Mouse (Mus musculus) stomach, embryonic 14.5 days (tissue): ENCODE results near the gene Bptf. TPM values are rescaled to one million over a fixed set of nuclear protein-coding genes. Genes with fewer than 3 reads are reported as not detected.

Experiments used
- ATAC-seq: fragments of 200-750 bp; cut with Nextera tagmentation; 2 replicates; pipeline ENCODE4 v1.8.0; 2017; ENCODE audit warnings: low read depth, moderate TSS enrichment; ENCODE audit not compliant: insufficient number of reproducible peaks, insufficient read depth, low FRiP score
- H3K27ac ChIP-seq: fragments of 300-500 bp; sonication (generic); 2 replicates; pipeline ENCODE4 v1.5.1; 2014; ENCODE audit warnings: mild to moderate bottlenecking, low read length, moderate library complexity, mixed read lengths
- H3K27me3 ChIP-seq: fragments of 300-500 bp; sonication (generic); 2 replicates; pipeline ENCODE4 v1.6.1; 2014; ENCODE audit warnings: low read length, control low read depth, mixed read lengths; ENCODE audit not compliant: control insufficient read depth, insufficient read depth
- H3K36me3 ChIP-seq: fragments of 300-500 bp; sonication (generic); 2 replicates; pipeline ENCODE4 v1.6.1; 2014; ENCODE audit warnings: mild to moderate bottlenecking, control low read depth, low read length, moderate library complexity, mixed read lengths; ENCODE audit not compliant: control insufficient read depth, insufficient read depth
- H3K4me1 ChIP-seq: fragments of 300-500 bp; sonication (generic); 2 replicates; pipeline ENCODE4 v1.6.1; 2014; ENCODE audit warnings: low read length, control low read depth, mixed read lengths; ENCODE audit not compliant: control insufficient read depth, insufficient read depth
- H3K4me2 ChIP-seq: fragments of 300-500 bp; sonication (generic); replicated peaks from 2 replicates; pipeline ENCODE4 v1.6.1; 2014; ENCODE audit warnings: low read depth, low read length, control low read depth
- H3K4me3 ChIP-seq: fragments of 300-500 bp; sonication (generic); 2 replicates; pipeline ENCODE4 v1.5.1; 2014; ENCODE audit warnings: low read depth, low read length, control low read depth
- H3K9ac ChIP-seq: fragments of 300-500 bp; sonication (generic); replicated peaks from 2 replicates; pipeline ENCODE4 v1.6.1; 2014; ENCODE audit warnings: low read depth, mild to moderate bottlenecking, control low read depth, low read length, moderate library complexity, mixed read lengths
- H3K9me3 ChIP-seq: fragments of 300-500 bp; sonication (generic); 2 replicates; pipeline ENCODE4 v1.6.1; 2016; ENCODE audit warnings: low read depth, low read length, control low read depth; ENCODE audit not compliant: control insufficient read depth
- WGBS: fragments of 180-500 bp; shearing (Covaris S2); extraction: QIAGEN DNeasy Blood & Tissue Kit; methylation state at CpG from one replicate; pipeline ENCODE4 v1.1.7; 2014; 5-methylcytosine and 5-hydroxymethylcytosine counted together
- polyA plus RNA-seq: library from polyadenylated mRNA; unstranded; fragments of >200 nt; fragmentation: Nextera tagmentation; extraction: Ambion mirVana; gene quantifications from 2 replicates; pipeline ENCODE4 v1.2.1, GENCODE M21; 2014

Gene Bptf
- polyA plus RNA-seq = 43.9 and 57.0 TPM in 2 replicates

DNA sequence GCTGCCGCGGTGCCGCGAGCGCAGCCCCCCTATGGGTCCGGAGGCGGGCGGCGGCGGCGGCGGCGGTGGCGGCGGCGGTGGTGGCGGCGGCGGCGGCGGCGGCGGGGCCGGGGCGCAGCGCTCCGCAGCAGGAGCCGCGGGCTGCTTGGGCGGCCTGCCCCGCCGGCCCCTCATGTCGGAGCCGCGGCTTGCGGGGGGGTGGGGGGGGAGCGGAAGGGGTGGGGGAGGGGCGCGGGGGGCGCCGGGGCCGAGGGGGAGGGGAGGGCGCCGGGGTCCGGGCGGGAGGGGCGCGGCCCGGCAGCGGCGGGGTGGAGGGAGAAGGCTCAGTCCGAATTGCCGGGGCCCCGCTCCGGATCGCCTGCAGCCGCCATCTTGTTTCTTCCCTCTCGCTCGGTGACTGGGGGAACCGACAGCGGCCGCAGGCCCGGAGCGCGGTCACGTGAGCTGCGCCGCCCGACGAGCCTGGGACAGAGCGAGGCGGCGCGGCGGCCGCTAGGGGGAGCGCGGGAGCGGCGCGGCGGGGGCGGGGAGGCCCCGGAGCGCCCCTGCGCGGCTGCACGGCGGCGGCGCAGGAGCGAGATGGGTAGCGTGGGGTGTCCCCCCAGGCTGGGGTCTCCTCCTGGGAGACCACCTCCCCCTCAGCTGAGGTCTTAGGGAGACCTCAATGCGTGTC lies at the start of gene Bptf:
Gene Bptf (minus strand): TSS at position 379 of the 673 bp plus-strand sequence.
- no peaks in the 10 kb centered on the region for H3K36me3 ChIP-seq
- no peaks in the 10 kb centered on the region for H3K9me3 ChIP-seq
- H3K4me1 ChIP-seq = 0 out of 2 replicates have a peak, but pooled peaks cover 6% of the 10 kb centered on the region
- no peaks in the 10 kb centered on the region for H3K27me3 ChIP-seq
- ATAC-seq = peak; percentile 96
- under 1% methylated on average over 34 of the region's 94 CpGs for WGBS
- peak within 1 kb of the TSS; percentile 89 for H3K4me2 ChIP-seq
- H3K9ac ChIP-seq = peak within 1 kb of the TSS; percentile 98
- H3K4me3 ChIP-seq = peak within 1 kb of the TSS; percentile 78
- peak within 1 kb of the TSS; percentile 94 for H3K27ac ChIP-seq

DNA sequence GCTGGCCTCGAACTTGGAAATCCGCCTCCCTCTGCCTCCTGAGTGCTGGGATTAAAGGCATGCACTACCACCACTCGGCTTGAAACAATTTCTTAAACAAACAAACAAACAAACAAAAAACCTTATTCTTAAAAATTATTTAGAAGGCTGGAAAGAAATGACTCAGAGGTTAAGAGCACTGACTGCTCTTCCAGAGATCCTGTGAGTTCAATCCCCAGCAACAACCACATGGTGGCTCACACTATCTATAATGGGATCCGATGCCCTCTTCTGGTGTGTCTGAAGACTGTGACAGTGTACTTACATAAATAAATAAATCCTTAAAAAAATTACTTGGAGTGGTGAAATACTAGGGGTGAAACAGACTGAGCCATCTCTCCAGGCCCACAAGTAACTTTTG lies 29.3 kb upstream of the Bptf start:
- H3K9me3 ChIP-seq = no peaks in the 10 kb centered on the region
- no peak overlapping the region for H3K4me2 ChIP-seq
- no peak overlapping the region for H3K4me3 ChIP-seq
- no peak overlapping the region for H3K9ac ChIP-seq
- H3K27ac ChIP-seq = no peak overlapping the region
- peaks cover 3% of the 10 kb centered on the region; the same call in 1 of the 2 replicates for H3K36me3 ChIP-seq
- H3K27me3 ChIP-seq = no peaks in the 10 kb centered on the region
- no peak for ATAC-seq
- 77% methylated on average over 4 of the region's 4 CpGs for WGBS
- no peaks in the 10 kb centered on the region for H3K4me1 ChIP-seq

DNA sequence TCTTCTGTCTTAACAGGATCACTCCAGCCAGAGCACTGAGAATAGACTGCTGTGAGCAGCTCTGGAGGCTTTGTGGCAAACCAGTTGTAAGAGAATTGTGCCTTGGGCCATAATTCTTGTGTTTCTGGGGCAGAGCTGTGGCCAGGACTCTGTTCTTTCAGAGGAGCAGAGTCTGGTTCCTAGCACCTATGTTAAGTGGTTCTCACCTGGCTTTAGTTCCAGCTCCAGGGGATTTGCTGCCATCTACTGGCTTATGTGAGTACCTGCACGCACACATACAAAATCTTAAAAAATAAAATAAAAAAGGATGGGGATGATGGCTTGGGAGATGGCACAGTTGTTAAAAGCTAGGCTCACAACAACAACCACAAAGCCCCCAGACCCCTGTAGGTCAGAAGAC lies 27.1 kb upstream of the Bptf start:
- no peak for ATAC-seq
- H3K4me3 ChIP-seq = no peak overlapping the region
- no peaks in the 10 kb centered on the region for H3K4me1 ChIP-seq
- H3K9me3 ChIP-seq = no peaks in the 10 kb centered on the region
- H3K9ac ChIP-seq = no peak overlapping the region
- H3K4me2 ChIP-seq = no peak overlapping the region
- 52% methylated on average over 1 of the region's 1 CpGs for WGBS
- no peaks in the 10 kb centered on the region for H3K27me3 ChIP-seq
- no peaks in the 10 kb centered on the region for H3K36me3 ChIP-seq
- no peak overlapping the region for H3K27ac ChIP-seq

DNA sequence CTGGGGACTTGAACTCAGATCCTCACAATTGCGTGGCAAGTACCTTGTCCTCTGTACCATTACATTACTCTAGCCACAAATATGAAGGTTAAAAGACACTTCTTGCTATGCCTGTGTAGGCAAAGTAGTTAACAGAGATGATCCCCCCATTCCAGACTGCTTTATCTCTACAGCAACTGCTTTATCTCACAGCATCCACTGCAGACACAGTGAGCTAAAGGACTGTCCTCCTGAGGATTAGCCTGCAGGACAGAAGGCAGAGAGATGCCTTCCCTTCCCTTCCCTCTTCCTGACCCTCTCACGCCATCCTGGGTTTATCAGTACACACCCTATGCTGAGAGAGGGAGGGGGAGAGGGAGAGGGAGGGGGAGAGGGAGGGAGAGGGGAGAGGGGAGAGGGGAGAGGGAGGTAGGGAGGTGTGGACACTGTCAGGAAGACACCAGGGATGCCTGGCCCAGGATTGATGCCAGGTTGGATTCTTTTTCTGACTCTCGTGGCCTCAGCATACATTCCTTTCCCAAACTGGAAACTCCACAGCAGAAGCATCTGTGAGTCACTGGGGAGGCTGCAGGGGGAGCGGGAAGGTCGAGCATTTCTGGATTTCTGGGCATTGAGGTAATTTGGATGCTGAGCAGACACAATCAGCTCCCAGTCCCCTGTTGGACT lies 25.2 kb upstream of the Bptf start:
- Histone ChIP-seq H3K9me3 (no peaks in the 10 kb centered on the region), H3K4me1 (no peaks in the 10 kb centered on the region), H3K27me3 (no peaks in the 10 kb centered on the region), H3K4me3 (no peak overlapping the region), H3K27ac (no peak overlapping the region), H3K36me3 (no peaks in the 10 kb centered on the region), H3K9ac (no peak overlapping the region), H3K4me2 (no peak overlapping the region)
- ATAC-seq = no peak
- WGBS = 39% methylated on average over 5 of the region's 5 CpGs

DNA sequence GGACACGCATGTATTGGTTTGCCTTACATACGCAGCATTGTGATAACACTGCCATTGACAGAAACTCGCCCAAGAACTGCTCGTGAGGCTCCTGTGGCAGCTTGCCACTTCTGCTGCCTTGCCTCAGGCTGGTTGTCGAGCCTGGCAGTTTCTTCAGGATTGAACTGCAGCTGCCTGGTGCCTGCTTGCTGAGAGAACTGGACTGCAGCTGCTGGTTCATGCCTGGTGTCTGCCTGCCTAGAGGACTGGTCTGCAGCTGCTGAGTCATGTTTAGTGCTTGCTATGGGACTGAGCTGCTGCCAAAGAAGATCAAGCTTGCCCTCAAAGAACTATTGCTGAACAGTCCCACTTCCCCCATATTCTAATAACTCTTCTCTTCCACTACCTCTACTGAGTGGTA lies 23.4 kb upstream of the Bptf start:
- no peaks in the 10 kb centered on the region for H3K27me3 ChIP-seq
- no peaks in the 10 kb centered on the region for H3K36me3 ChIP-seq
- H3K4me3 ChIP-seq = no peak overlapping the region
- ATAC-seq = no peak
- no peaks in the 10 kb centered on the region for H3K9me3 ChIP-seq
- no peak overlapping the region for H3K27ac ChIP-seq
- WGBS = 85% methylated on average over 5 of the region's 5 CpGs
- H3K4me2 ChIP-seq = no peak overlapping the region
- no peak overlapping the region for H3K9ac ChIP-seq
- H3K4me1 ChIP-seq = no peaks in the 10 kb centered on the region

DNA sequence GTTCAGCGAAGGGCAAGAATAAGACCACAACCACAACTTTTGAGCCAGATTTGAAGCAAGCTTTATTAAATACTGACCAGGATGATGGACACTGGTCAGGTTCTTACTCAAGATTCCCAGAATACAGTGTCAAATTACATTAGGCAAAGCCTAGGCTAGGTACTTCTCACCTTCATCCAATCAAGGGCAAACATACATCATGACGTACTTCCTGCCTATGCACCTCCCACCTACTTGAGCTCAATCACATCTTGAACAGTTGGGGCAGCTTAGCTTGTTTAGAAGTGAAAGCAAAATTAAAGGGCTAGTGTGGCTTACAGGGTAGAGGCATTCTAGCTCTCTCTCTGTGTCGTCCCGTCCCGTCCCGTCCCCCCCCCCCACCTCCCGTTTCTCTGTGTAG lies 22.5 kb upstream of the Bptf start:
- no peak overlapping the region for H3K4me2 ChIP-seq

DNA sequence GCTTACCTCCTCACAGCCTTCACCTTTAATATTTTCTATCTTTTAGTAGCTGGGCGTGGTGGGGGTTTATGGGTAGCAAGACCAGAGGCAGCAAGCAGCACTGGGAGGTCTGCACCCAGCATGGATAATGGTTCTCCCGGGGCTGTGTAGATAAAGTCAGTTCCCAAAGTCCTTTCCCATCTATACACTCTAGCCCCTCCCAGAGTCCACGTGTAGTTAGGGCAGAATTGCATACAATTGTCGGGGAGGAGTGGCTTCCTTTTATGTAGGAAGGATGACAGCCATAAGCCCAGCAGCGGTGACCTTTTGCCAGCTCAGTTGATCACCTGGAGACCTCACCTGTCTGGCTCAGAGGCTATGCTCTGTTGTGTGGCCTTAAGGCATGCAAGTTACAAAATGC lies 21.7 kb upstream of the Bptf start:
- H3K9me3 ChIP-seq = no peaks in the 10 kb centered on the region
- no peaks in the 10 kb centered on the region for H3K36me3 ChIP-seq
- no peaks in the 10 kb centered on the region for H3K4me1 ChIP-seq
- no peak overlapping the region for H3K4me2 ChIP-seq
- no peak overlapping the region for H3K4me3 ChIP-seq
- H3K27ac ChIP-seq = no peak overlapping the region
- no peaks in the 10 kb centered on the region for H3K27me3 ChIP-seq
- no peak overlapping the region for H3K9ac ChIP-seq
- WGBS = 68% methylated on average over 5 of the region's 5 CpGs
- ATAC-seq = no peak

More for the DNA sequence above, 22.5 kb upstream of the Bptf start:
- WGBS = 80% methylated on average over 7 of the region's 7 CpGs
- no peaks in the 10 kb centered on the region for H3K9me3 ChIP-seq
- no peak overlapping the region for H3K9ac ChIP-seq
- no peak overlapping the region for H3K4me3 ChIP-seq
- H3K27ac ChIP-seq = no peak overlapping the region
- ATAC-seq = no peak
- no peaks in the 10 kb centered on the region for H3K27me3 ChIP-seq
- no peaks in the 10 kb centered on the region for H3K36me3 ChIP-seq
- H3K4me1 ChIP-seq = no peaks in the 10 kb centered on the region

DNA sequence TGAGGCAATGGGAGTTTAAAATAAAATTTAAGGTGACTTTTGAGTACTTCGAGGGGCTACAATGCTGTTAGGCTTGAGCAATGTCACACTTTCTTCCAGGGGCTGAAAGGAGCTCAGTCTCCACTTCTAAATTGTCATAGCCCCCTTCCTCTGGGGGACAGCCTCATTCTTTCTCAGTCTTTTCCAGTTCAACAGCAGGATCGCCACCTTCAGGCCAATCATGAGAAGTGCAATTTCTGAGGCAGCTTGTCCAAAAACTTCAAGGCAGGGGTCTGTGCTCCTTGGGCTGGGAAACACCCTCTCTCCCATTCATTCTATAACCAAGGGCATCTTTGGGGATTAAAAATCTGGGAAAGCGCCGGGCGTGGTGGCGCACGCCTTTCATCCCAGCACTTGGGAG lies 19.9 kb upstream of the Bptf start:
- no peak overlapping the region for H3K27ac ChIP-seq
- H3K9ac ChIP-seq = no peak overlapping the region
- 71% methylated on average over 7 of the region's 7 CpGs for WGBS
- H3K4me2 ChIP-seq = no peak overlapping the region
- H3K27me3 ChIP-seq = no peaks in the 10 kb centered on the region
- H3K4me3 ChIP-seq = no peak overlapping the region
- no peaks in the 10 kb centered on the region for H3K9me3 ChIP-seq
- no peaks in the 10 kb centered on the region for H3K4me1 ChIP-seq
- ATAC-seq = no peak
- H3K36me3 ChIP-seq = no peaks in the 10 kb centered on the region
